Mouse (Mus musculus): ENCODE results near the gene Gm28035. TPM values are rescaled to one million over a fixed set of nuclear protein-coding genes. Genes with fewer than 3 reads are reported as not detected.

Gene Gm28035
- total RNA-seq (2021), result 1 to 10 TPM in 1 of 2 experiments, under 1 TPM in 1; 0.55 to 1.2 TPM
- long read RNA-seq, experiment 1, result 0 reads
- long read RNA-seq, experiment 2, result 0 reads

DNA sequence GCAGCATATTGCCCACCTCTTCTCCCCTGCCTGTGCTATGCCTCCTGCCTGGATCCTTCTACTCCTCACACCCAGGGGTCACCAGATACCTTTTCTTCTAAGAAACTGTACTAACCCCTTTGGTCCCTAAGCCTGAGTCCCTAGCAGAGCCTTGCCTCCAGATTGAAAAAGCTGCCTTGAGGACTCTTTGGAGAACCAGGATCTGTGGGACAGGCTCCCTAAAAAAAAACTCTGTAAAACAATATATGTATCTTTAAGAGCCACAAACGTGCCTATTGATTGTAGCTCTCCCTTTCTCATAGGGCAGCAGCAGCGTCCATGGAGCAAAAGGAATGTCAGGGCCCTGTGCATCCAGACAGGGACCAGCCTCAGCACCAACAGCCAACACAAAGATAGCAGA lies at the start of gene Gm28035:
Gm28035 (plus strand) TSS at position 301 of the 400 bp plus-strand sequence.
- no peak for DNase-seq (ENCODE audit: low spot score)

DNA sequence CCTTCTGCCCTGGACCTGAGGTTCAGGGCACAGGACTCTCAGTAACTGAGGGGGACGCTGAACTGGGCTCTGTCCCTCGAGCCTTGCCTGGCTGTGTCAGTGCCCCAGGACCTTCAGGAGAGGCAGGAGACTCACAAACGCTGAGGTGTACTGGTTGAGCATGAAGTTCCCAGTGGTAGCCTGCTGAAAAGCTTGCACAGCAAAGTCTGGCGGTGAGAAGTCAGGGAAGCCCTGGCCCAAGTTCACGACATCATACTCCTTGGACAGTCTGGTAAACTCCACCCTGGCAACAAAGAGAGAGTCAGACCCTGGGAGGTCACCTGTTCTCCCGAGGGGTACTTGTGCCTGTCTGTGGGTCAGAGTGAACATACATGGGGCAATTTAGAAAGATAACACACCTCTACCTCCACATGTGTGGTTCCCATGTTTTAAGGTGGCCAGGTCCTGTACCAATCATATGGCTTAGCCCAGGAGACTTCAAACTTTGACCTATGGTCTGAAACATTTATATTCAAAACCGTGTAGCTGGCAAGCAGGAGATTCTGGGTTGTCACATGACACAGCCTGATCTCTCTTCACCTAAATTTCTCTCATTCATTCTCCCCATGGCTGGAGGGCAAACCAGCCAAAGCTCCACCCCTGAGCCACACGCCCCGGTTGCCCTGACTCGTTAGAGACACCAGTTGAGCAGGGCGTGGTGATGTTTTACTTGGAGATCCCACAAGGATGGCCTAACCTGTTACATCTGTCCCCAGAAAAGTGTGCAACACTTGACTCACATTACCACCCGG lies 48.4 kb upstream of the Gm28035 start:
- DNase-seq (ENCODE audit: low spot score), result no peak

- DNase-seq (ENCODE audit: low spot score), result no peak
These were observed 45.7 kb upstream of the Gm28035 start for GRCm38 (mm10) chr2:30194656-30195055.

DNA sequence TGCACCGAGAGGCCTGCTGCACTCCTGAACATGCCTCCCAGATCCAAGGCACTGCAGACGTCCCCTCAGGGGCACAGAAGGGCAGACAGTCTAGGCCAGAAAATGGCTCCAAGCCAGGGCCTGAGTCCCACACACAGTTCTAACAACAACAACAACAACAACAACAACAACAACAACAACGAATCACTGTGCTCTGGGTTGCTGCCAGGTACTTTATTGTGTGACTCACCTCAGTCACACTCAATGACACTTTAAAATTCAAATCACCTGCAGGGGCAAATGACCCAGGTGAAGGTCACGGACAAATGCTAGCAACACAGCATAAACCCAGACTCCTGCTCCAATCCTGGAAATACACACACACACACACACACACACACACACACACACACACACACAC lies 42.3 kb upstream of the Gm28035 start:
- DNase-seq (ENCODE audit: low spot score), result no peak

DNA sequence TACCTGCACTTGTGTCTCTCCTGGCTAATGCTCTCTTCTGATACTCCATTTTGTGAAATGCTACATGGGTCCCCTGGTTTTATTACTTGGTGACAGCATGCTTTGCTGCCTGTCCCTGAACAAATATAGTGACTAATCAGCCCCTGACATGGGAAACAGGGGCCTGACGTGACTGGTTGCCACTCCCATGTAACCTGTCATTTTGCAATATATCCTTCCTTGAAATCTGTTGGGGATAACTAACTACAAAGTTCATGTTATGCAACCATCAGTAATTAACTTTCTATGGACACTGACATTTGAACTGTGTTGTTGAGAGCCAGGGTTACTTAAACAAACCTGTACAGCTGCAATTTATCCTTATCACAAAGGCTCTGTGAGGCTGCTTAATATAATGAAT lies 40.4 kb upstream of the Gm28035 start:
- no peak for DNase-seq (ENCODE audit: low spot score)

DNA sequence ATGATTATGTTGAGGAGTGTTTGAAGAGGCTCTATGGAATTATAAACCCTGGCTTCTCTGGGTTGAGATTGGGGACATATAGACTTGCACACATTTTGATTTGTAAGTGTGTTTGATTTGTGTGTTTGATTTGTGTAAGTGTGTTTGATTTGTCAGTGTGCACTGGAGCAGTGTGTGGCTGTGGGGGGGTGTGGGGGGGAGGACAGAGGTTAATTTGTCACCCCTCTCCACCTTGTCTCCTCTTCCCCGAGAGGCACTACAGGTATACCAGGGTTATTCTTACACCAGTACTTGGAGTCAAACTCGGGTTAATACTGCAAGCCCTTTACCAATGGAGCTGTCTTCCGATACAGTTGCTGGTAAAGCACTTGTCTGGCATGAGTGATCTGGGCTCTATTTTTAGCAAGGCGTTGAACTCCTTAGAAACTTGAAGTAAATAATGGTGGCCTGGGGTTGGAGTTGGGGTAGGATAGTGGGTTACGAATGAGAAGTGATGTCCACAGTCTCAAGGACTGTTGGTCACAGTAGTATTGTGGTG lies 39.9 kb upstream of the Gm28035 start:
- DNase-seq (ENCODE audit: low spot score), result no peak

- DNase-seq (ENCODE audit: low spot score), result no peak
These were observed 36.9 kb upstream of the Gm28035 start for GRCm38 (mm10) chr2:30203439-30203838.

DNA sequence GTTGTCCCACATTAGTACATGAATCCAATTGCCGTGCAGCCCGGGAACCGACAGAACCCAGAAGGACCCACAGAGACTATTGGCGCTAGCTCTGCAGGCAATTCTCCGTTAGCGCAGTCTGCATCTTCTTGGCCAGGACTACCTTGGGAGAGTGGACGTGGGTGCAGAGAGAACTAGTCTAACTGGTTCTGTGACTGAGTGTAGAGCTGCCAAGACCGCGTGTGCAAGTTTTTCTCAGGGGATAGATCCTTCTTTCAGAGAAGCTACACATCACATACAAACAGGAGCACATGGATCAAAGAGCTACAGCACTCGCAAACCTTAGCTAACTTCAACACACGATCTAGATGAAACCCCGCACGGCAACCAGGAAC lies 35.1 kb upstream of the Gm28035 start:
- no peak for DNase-seq (ENCODE audit: low spot score)

GRCm38 (mm10) chr2:30205629-30206357 lies 34.6 kb upstream of the Gm28035 start, which contains the start of gene Kyat1:
Gene Kyat1 (minus strand): TSS chr2:30205847.
- DNase-seq (ENCODE audit: low spot score), result peak; percentile 95

- no peak for DNase-seq (ENCODE audit: low spot score)
These were observed 33.0 kb upstream of the Gm28035 start for GRCm38 (mm10) chr2:30207401-30207800.

GRCm38 (mm10) chr2:30207886-30208285 lies 32.5 kb upstream of the Gm28035 start:
- DNase-seq (ENCODE audit: low spot score), result no peak

DNA sequence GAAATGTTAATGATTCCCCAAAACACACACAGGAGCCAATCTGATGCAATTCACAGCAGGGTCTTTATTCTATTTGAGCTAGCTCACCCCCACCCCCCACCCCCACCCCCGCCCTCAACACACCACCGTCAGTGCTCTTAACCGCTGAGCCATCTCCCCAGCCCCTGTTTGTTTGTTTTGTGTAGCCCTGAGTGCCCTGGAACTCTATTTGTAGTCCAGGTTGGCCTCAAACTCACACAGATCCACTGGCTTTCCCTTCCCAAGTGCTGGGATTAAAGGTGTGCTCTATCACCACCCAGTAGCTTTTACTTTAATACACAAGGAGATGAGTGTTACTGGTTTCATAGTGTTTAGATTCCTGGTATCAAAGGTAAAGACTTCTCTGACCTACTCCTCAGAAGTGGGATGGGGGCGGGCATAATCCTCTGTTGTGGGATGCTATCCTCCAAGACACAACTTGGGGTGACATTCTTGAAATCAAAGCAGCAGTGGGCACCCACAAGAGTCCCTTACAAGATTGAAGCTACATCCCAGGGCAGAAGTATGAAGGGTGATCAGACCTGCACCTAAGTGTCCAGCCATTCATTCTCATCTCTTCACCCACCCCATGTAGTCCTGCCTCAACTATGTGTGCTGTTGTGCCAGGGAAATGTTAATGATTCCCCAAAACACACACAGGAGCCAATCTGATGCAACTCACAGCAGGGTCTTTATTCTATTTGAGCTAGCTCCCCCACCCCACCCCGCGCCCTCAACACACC lies 28.8 kb upstream of the Gm28035 start:
- no peak for DNase-seq (ENCODE audit: low spot score)

- DNase-seq (ENCODE audit: low spot score), result no peak
These were observed 28.2 kb upstream of the Gm28035 start for GRCm38 (mm10) chr2:30212169-30212545.

DNA sequence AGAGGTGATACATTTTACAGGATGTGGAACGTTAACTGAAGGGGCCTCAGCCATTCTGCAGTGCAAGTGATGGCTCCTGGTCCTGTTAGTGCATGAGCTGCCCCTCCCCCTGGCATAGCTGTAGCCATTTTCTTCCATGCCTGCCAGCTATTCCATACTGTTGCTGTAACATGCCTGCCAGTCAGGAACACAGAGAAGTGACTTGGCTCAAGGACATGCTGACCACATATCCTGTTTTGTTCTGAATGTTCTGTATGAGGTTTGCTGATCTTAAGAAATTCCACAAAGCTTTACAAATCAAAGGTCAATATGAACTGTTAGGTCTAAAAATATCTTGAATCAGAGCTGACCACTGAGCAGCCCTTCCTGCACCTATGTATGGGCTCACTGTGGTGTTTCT lies 27.4 kb upstream of the Gm28035 start:
- no peak for DNase-seq (ENCODE audit: low spot score)

DNA sequence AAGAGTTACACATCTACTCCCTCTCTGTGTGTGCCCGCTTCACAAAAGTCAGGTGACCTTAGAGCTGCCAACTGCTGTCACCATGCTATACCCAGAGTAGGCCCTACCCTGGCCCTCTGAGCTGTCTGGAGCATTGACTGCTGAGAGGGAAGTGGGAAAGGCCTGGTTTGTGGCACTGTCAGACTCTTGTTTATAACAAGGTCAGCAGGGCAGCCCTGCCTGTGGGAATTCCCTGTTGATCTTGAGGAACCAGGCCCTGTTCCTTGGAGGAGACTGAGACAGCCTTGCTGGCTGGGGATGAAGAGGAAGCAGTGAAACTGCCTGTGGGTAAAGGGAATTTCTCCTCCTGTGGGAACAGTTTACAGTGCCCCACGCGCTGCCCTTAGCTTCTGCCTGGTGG lies 25.6 kb upstream of the Gm28035 start:
- no peak for DNase-seq (ENCODE audit: low spot score)

- DNase-seq (ENCODE audit: low spot score), result peak; percentile 43
These were observed 24.9 kb upstream of the Gm28035 start for GRCm38 (mm10) chr2:30215493-30215892.

- no peak for DNase-seq (ENCODE audit: low spot score)
These were observed 24.1 kb upstream of the Gm28035 start for GRCm38 (mm10) chr2:30216293-30216692.

DNA sequence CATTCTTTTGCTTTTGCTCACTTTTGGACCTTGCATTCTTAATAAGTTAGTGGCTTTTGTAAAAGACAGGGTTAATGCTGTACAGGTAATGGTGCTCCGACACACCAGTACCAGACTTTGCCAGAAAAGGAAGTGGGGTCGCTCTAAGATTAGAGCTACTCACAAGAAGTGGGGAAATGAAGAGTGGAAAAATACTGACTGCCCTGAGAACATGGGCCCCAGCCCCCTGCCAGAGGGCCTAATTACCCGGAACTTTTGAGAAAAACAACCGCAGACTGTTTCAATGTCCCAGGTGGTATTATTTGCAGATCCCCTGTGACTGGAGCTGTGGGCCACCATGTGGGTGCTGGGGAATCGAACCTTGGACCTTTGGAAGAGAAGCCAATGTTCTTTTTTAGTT lies 4.8 kb upstream of the Gm28035 start:
- no peak for DNase-seq (ENCODE audit: low spot score)

DNA sequence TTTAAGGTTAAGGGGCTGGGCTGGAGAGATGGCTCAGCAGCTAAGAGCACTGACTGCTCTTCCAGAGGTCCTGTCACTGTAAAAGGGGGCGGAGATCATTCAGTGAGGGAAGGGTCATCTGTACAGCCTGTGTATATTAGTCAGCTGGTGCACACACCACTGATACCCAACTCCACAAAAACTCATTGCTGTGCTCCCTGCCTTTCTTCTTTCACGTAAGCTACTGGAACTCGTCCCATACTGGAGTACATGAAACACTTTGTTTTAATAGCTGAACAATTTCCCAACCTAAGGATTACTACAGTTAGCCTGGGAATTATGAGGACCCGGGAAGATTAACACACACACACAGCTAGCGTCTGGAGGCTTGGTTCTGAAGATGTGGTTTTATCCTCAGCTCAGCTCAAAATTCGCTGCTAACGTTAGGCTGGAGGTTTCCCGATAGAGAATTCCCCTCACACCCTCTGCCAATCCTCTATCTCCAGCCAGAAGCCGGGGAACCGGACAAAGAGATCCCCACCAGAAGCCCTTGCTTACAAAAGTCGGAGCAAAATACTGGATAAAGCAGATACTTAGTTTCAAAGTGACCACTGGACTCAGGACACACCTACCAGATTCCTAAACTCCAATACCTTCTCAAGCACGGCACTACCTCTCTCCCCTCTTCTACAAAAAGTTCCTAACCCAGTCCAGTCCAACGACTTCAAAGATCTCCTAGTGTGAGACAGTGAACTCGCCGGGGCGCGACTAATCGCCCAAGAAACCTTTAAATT lies 3.8 kb upstream of the Gm28035 start:
- no peak for DNase-seq (ENCODE audit: low spot score)

DNA sequence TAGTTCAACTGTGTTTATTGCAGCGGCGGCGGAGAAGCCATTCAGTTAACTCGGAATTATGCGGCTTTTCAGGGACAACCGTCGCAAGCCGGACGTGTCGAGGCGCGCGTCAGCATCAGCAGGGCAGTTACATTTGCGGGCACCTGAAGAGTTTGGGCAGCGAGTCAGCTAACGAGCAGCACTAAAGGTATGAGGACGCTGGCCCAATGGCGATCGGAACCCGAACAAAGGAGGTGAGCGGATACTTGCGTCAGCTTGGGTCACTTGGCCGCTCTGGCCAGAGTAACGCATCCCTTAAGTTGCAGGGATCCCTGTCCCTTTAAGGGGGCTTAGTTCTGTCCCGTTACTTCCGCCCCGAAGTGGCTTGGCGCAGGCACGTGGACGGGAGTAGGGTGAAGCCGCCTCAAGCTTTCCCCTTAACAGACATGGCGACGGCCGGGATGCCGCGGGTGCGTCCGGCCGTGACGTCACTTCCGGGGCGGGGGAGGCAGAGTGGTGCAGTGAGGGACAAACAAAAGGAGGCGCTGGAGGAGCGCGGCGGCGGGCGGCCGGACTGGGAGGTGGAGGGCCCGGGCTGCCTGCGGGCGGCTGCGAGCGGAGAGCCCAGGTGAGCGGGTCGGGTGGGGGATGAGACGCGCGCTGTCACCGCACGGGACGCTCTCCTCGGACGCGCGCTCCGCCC lies 3.0 kb upstream of the Gm28035 start, which contains the start of gene Lrrc8a:
Lrrc8a (plus strand) TSS at position 517 of the 682 bp plus-strand sequence.
- peak; percentile 100 for DNase-seq (ENCODE audit: low spot score)

Measured in gastrocnemius, adult 18-20 months (tissue).